Mouse (Mus musculus) MEL (cell line): ENCODE data around the gene Auts2. TPM values are rescaled to one million over a fixed set of nuclear protein-coding genes. Genes with fewer than 3 reads are reported as not detected.

Experiments used
- DNase-seq: peaks from one replicate; pipeline ENCODE4 v3.0.0; 2011; ENCODE audit warnings: low read depth, low spot score
- H3K27ac ChIP-seq: 2 replicates; pipeline ENCODE4 v1.5.1; 2012; ENCODE audit warnings: low read depth, mild to moderate bottlenecking, control low read depth, low read length, moderate library complexity; ENCODE audit not compliant: control insufficient read depth
- H3K27me3 ChIP-seq, 2 experiments: fragments of 150-350 bp in 1 of 2; sonication (generic) in 1 of 2; 2 replicates each; pipeline ENCODE4 v1.6.1; 2012; ENCODE audit warnings: low read length in 2 of 2, mild to moderate bottlenecking in 2 of 2, improper control_type of control experiment in 1 of 2, moderate library complexity in 1 of 2; ENCODE audit not compliant: insufficient read depth in 2 of 2, control insufficient read depth in 1 of 2
- H3K36me3 ChIP-seq, 2 experiments: 2 replicates each; pipeline ENCODE4 v1.6.1; 2012 to 2014; ENCODE audit warnings: low read length in 2 of 2, improper control_type of control experiment in 1 of 2, inconsistent platforms in 1 of 2, mild to moderate bottlenecking in 1 of 2; ENCODE audit not compliant: insufficient read depth in 2 of 2, control insufficient read depth in 1 of 2
- H3K4me1 ChIP-seq, 2 experiments: fragments of 150-350 bp in 1 of 2; sonication (generic) in 1 of 2; 2 replicates each; pipeline ENCODE4 v1.6.1; 2012; ENCODE audit warnings: low read length in 2 of 2, improper control_type of control experiment in 1 of 2, mild to moderate bottlenecking in 1 of 2; ENCODE audit not compliant: insufficient read depth in 2 of 2, control insufficient read depth in 1 of 2
- H3K4me3 ChIP-seq, 2 experiments: fragments of 150-350 bp in 1 of 2; sonication (generic) in 1 of 2; 2 replicates each; pipeline ENCODE4 v1.5.1; 2012; ENCODE audit warnings: low read depth in 2 of 2, low read length in 2 of 2, mild to moderate bottlenecking in 2 of 2, moderate library complexity in 2 of 2, control low read depth in 1 of 2, improper control_type of control experiment in 1 of 2; ENCODE audit not compliant: control insufficient read depth in 1 of 2, insufficient read depth in 1 of 2
- H3K79me2 ChIP-seq: 2 replicates; pipeline ENCODE4 v1.6.1; 2012; ENCODE audit warnings: mild to moderate bottlenecking, low read length, moderate library complexity; ENCODE audit not compliant: control insufficient read depth, poor library complexity, insufficient read depth
- H3K9ac ChIP-seq: 2 replicates; pipeline ENCODE4 v1.6.1; 2012; ENCODE audit warnings: low read depth, mild to moderate bottlenecking, control low read depth, low read length, moderate library complexity; ENCODE audit not compliant: control insufficient read depth, poor library complexity, severe bottlenecking
- H3K9me3 ChIP-seq: fragments of 150-350 bp; sonication (generic); replicated peaks from 2 replicates; pipeline ENCODE4 v1.6.1; 2012; ENCODE audit warnings: mild to moderate bottlenecking, low read length, improper control_type of control experiment, moderate library complexity; ENCODE audit not compliant: insufficient read depth
- BHLHE40 ChIP-seq: IDR thresholded peaks from 2 replicates; pipeline ENCODE4 v1.6.1; 2012; ENCODE audit warnings: low read depth, mild to moderate bottlenecking, inconsistent platforms, low read length, improper control_type of control experiment, borderline replicate concordance
- CHD2 ChIP-seq: IDR thresholded peaks from 2 replicates; pipeline ENCODE4 v1.6.1; 2011; ENCODE audit warnings: low read length, improper control_type of control experiment
- CTCF ChIP-seq, 3 experiments: IDR thresholded peaks in 2 of 3; conservative IDR thresholded peaks in 1 of 3; 2 replicates each; pipeline ENCODE4 v1.5.1; 2011 to 2012; ENCODE audit warnings: low read length in 3 of 3, low read depth in 2 of 3, mild to moderate bottlenecking in 2 of 3, improper control_type of control experiment in 1 of 3, inconsistent platforms in 1 of 3, mixed read lengths in 1 of 3, moderate library complexity in 1 of 3; ENCODE audit not compliant: control insufficient read depth in 1 of 3, insufficient read depth in 1 of 3, poor library complexity in 1 of 3, severe bottlenecking in 1 of 3
- ELF1 ChIP-seq: IDR thresholded peaks from 2 replicates; pipeline ENCODE4 v1.6.1; 2014; ENCODE audit warnings: low read depth, mild to moderate bottlenecking, inconsistent platforms, low read length, improper control_type of control experiment, moderate library complexity
- EP300 ChIP-seq, 2 experiments: IDR thresholded peaks; 2 replicates each; pipeline ENCODE4 v1.6.1; 2011; ENCODE audit warnings: improper control_type of control experiment in 2 of 2, low read length in 2 of 2, low read depth in 1 of 2, mild to moderate bottlenecking in 1 of 2
- GABPA ChIP-seq: IDR thresholded peaks from 2 replicates; pipeline ENCODE4 v1.6.1; 2012; ENCODE audit warnings: low read depth, mild to moderate bottlenecking, inconsistent platforms, low read length, improper control_type of control experiment, moderate library complexity
- JUND ChIP-seq: IDR thresholded peaks from 2 replicates; pipeline ENCODE4 v1.6.1; 2011; ENCODE audit warnings: low read depth, mild to moderate bottlenecking, improper control_type of control experiment, low read length
- KAT2A ChIP-seq: conservative IDR thresholded peaks from 2 replicates; pipeline ENCODE4 v1.6.1; 2012; ENCODE audit warnings: low read depth, low read length, improper control_type of control experiment, inconsistent platforms
- MAX ChIP-seq: IDR thresholded peaks from 2 replicates; pipeline ENCODE4 v1.6.1; 2011; ENCODE audit warnings: low read length, improper control_type of control experiment
- MAZ ChIP-seq: IDR thresholded peaks from 2 replicates; pipeline ENCODE4 v1.6.1; 2012; ENCODE audit warnings: low read depth, mild to moderate bottlenecking, inconsistent platforms, low read length, improper control_type of control experiment
- MEF2A ChIP-seq: IDR thresholded peaks from 2 replicates; pipeline ENCODE4 v1.6.1; 2014; ENCODE audit warnings: low read depth, mild to moderate bottlenecking, inconsistent platforms, low read length, improper control_type of control experiment; ENCODE audit not compliant: poor library complexity, insufficient replicate concordance, severe bottlenecking; ENCODE audit errors: extremely low read depth
- MXI1 ChIP-seq: IDR thresholded peaks from 2 replicates; pipeline ENCODE4 v1.6.1; 2011; ENCODE audit warnings: mild to moderate bottlenecking, low read depth, low read length, improper control_type of control experiment
- MYC ChIP-seq: IDR thresholded peaks from 2 replicates; pipeline ENCODE4 v1.6.1; 2011; ENCODE audit warnings: low read depth, mild to moderate bottlenecking, low read length, improper control_type of control experiment, moderate library complexity
- NRF1 ChIP-seq: IDR thresholded peaks from 2 replicates; pipeline ENCODE4 v1.6.1; 2014; ENCODE audit warnings: low read depth, mild to moderate bottlenecking, inconsistent platforms, low read length, improper control_type of control experiment, moderate library complexity; ENCODE audit not compliant: poor library complexity, insufficient read depth, severe bottlenecking
- RAD21 ChIP-seq: IDR thresholded peaks from 2 replicates; pipeline ENCODE4 v1.6.1; 2011; ENCODE audit warnings: mild to moderate bottlenecking, low read depth, low read length, improper control_type of control experiment
- RCOR1 ChIP-seq: IDR thresholded peaks from 2 replicates; pipeline ENCODE4 v1.6.1; 2012; ENCODE audit warnings: low read depth, mild to moderate bottlenecking, inconsistent platforms, low read length, improper control_type of control experiment
- SMC3 ChIP-seq: IDR thresholded peaks from 2 replicates; pipeline ENCODE4 v1.6.1; 2011; ENCODE audit warnings: low read depth, low read length, improper control_type of control experiment
- TBP ChIP-seq: IDR thresholded peaks from 2 replicates; pipeline ENCODE4 v1.8.0; 2011; ENCODE audit warnings: low read depth, low read length, improper control_type of control experiment
- TCF12 ChIP-seq: IDR thresholded peaks from 2 replicates; pipeline ENCODE4 v1.6.1; 2014; ENCODE audit warnings: low read depth, mild to moderate bottlenecking, inconsistent platforms, low read length, improper control_type of control experiment, moderate library complexity
- USF1 ChIP-seq: IDR thresholded peaks from 2 replicates; pipeline ENCODE4 v1.6.1; 2014; ENCODE audit warnings: low read depth, mild to moderate bottlenecking, inconsistent platforms, low read length, improper control_type of control experiment, moderate library complexity
- USF2 ChIP-seq, 2 experiments: IDR thresholded peaks; 2 replicates each; pipeline ENCODE4 v1.6.1; 2011 to 2012; ENCODE audit warnings: improper control_type of control experiment in 2 of 2, low read length in 2 of 2, borderline replicate concordance in 1 of 2, inconsistent platforms in 1 of 2, low read depth in 1 of 2, mild to moderate bottlenecking in 1 of 2; ENCODE audit not compliant: insufficient read depth in 1 of 2
- polyA plus RNA-seq, 2 experiments: library from polyadenylated mRNA; stranded (reverse) in 1 of 2; unstranded in 1 of 2; fragments of >175 nt in 1 of 2; fragments of >200 nt in 1 of 2; gene quantifications; 2 replicates each; pipeline versions ENCODE4 v1.2.1 to v1.2.4; 2012; ENCODE audit warnings: low replicate concordance in 2 of 2, low read depth in 1 of 2; ENCODE audit not compliant: insufficient read length in 2 of 2, insufficient read depth in 1 of 2, missing spikeins in 1 of 2
- total RNA-seq: library from RNA; depleted of rRNA; stranded (reverse); fragments of 300-350 nt; gene quantifications from 2 replicates; pipeline ENCODE4 v1.2.3, GENCODE M21; 2012

Gene Auts2
- total and polyA plus RNA-seq, 3 experiments: not detected

DNA sequence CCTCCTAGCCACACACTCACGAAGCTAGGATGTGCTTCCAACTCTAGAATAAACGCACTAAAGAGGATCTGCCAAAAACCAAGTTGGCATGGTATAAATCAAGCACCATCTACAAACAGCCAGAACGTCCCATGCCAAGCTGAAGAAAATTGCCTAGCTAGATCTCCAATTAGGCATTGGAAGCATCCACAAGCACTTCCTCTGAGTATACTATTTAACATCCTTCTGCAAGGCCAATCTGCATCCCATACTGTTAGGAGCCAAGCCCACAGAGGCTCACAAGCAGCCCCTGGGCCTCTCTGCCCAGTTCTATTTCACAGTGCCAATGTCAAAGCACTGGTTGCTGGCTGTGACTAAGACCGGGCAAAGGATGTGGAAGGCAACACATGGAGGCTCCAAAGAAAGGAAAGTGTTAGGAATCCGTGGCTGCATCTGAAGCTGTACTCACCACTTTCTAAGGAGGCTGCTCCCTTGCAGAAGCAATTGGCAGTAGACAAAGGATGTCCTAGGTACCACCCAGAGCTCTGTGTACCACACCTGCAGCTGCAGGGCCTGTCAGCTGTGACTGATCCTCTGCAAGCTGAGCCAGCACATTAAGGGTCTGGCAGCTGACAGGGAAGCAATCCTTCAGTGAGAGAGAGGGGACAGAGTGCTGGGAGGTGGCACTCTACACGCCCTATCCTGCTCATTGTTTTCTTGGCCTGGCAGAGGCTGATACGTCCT lies 407.0 kb downstream of the Auts2 start:
- Histone ChIP-seq H3K9me3 (no peaks in the 10 kb centered on the region), H3K4me3 (no peak overlapping the region), H3K79me2 (no peaks in the 10 kb centered on the region), H3K9ac (no peak overlapping the region), H3K27ac (no peak overlapping the region), H3K4me1 (no peaks in the 10 kb centered on the region), H3K27me3 (no peaks in the 10 kb centered on the region), H3K36me3 (no peaks in the 10 kb centered on the region)
- TF ChIP-seq EP300 (IDR thresholded peaks at IDR 0.05; ENCODE audit: low read depth in 1 of 2, low read length in 2 of 2) (no peak), MAX (no peak), CHD2 (no peak), JUND (no peak), MXI1 (no peak), MAZ (no peak), KAT2A (no peak), USF2 (IDR thresholded peaks at IDR 0.05; ENCODE audit: borderline replicate concordance in 1 of 2, insufficient read depth in 1 of 2, low read depth in 1 of 2, low read length in 2 of 2) (no peak), GABPA (no peak), RCOR1 (no peak), TBP (no peak), MYC (no peak), ELF1 (no peak), TCF12 (no peak)
- DNase-seq: no peak

DNA sequence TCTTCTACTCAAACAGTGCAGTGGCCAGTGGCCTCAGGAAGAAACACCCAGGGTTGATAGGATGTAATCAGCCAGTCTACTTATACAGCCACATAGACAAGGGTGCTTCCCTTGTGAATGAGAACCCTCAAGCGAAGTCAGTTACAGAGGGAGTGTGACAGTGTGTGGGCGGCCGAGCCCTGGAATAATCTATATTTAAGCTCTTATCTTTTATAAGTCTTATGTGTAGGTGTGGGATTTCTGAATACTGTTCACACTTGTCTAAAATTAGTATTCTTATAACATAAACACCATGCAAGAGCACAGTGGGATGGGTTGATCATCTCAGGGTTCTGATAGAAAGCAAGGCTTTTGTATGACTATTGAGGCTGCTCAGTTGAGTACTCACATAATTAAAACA lies 411.2 kb downstream of the Auts2 start:
- DNase-seq: no peak
- no peak overlapping the region for H3K9ac ChIP-seq
- H3K9me3 ChIP-seq: no peaks in the 10 kb centered on the region
- no peaks in the 10 kb centered on the region for H3K79me2 ChIP-seq
- no peak for TF ChIP-seq EP300 (IDR thresholded peaks at IDR 0.05; ENCODE audit: low read depth in 1 of 2, low read length in 2 of 2)
- no peaks in the 10 kb centered on the region for H3K4me1 ChIP-seq
- no peaks in the 10 kb centered on the region for H3K36me3 ChIP-seq
- no peak overlapping the region for H3K27ac ChIP-seq
- no peak overlapping the region for H3K4me3 ChIP-seq
- H3K27me3 ChIP-seq: no peaks in the 10 kb centered on the region

DNA sequence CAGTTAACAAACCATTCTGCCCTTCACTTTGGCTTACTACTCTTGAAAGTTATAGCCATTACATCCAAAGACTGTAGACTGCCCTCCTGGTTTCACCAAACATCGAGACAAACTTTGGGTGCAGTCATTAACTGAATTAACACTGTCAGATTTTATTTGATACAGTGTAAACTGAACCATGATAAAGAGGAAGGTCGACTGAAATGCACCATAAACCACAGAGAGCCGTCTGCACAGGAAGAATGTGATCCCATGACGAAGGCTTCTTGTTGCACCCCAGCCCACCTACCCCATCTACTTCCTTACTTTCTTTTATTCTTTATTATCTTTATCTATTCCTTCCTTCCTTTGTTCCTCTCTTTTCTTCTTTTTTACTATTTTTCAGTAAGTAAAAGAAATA lies 412.6 kb downstream of the Auts2 start:
- no peak for TF ChIP-seq SMC3
- TF ChIP-seq NRF1: no peak
- no peak for TF ChIP-seq CTCF (IDR thresholded peaks at IDR 0.05 in 2 of 3, conservative IDR thresholded peaks at IDR 0.05 in 1 of 3; ENCODE audit: control insufficient read depth in 1 of 3, insufficient read depth in 1 of 3, low read depth in 2 of 3, low read length in 3 of 3, poor library complexity in 1 of 3, severe bottlenecking in 1 of 3)
- no peak for TF ChIP-seq MEF2A
- no peak for TF ChIP-seq RAD21
- no peak for TF ChIP-seq EP300 (IDR thresholded peaks at IDR 0.05; ENCODE audit: low read depth in 1 of 2, low read length in 2 of 2)
- no peak for TF ChIP-seq JUND
- no peak for TF ChIP-seq USF2 (IDR thresholded peaks at IDR 0.05; ENCODE audit: borderline replicate concordance in 1 of 2, insufficient read depth in 1 of 2, low read depth in 1 of 2, low read length in 2 of 2)
- no peak for TF ChIP-seq TCF12
- no peak for TF ChIP-seq USF1
- no peak for TF ChIP-seq MAX
- TF ChIP-seq BHLHE40: no peak
- Histone ChIP-seq H3K4me1 (no peaks in the 10 kb centered on the region), H3K9ac (no peak overlapping the region)

More for the DNA sequence above, 412.6 kb downstream of the Auts2 start:
- Histone ChIP-seq H3K27ac (no peak overlapping the region), H3K36me3 (no peaks in the 10 kb centered on the region), H3K27me3 (no peaks in the 10 kb centered on the region), H3K79me2 (no peaks in the 10 kb centered on the region), H3K9me3 (no peaks in the 10 kb centered on the region), H3K4me3 (no peak overlapping the region)
- no peak for DNase-seq
